Mouse (Mus musculus) megakaryocyte, embryonic 14.5 days (primary cell): ENCODE measurements around the gene Plxna1.

ENCODE experiments used
- FLI1 ChIP-seq: IDR thresholded peaks from 2 replicates; pipeline ENCODE4 v1.6.1; 2012; ENCODE audit warnings: low read length, inconsistent platforms, mixed read lengths
- GATA1 ChIP-seq: IDR thresholded peaks from 3 replicates; pipeline ENCODE4 v1.6.1; 2012; ENCODE audit warnings: mixed read lengths, low read length, inconsistent platforms, borderline replicate concordance

DNA sequence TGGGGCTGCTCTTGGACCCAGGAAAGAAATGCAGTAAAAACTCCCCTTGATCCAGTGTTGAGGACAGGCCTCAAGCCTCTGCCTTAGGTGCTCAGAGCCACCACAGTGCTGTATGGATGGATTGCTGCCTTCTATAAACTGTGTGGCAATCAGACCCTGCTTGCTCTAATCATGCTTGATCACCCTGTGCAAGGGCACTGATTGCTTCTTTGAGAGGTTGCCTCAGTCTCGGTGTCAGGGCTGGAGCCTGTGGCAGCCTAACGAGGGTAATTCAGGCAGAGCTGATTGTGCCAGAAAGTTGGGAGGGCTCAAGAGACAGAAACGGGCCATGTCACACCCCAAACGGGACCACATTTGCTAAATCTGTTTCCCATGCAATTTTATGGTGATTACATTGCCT is 47.2 kb downstream of the Plxna1 start:
- TF ChIP-seq GATA1: no peak
- no peak for TF ChIP-seq FLI1
